Mouse (Mus musculus) megakaryocyte, embryonic 14.5 days (primary cell): ENCODE results near the gene Atf6. TPM values are rescaled to one million over a fixed set of nuclear protein-coding genes. Genes with fewer than 3 reads are reported as not detected.

Experiments
- H3K27me3 ChIP-seq: replicated peaks from 2 replicates; pipeline ENCODE3; 2012; ENCODE audit warnings: inconsistent platforms
- H3K36me3 ChIP-seq: replicated peaks from 2 replicates; pipeline ENCODE3; 2012; ENCODE audit warnings: low read length, inconsistent platforms, mixed read lengths
- H3K4me1 ChIP-seq: 2 replicates; pipeline ENCODE4 v1.6.1; 2012; ENCODE audit warnings: inconsistent platforms
- H3K4me3 ChIP-seq: replicated peaks from 2 replicates; pipeline ENCODE3; 2012; ENCODE audit warnings: moderate library complexity, mild to moderate bottlenecking, inconsistent platforms
- H3K9me3 ChIP-seq: 2 replicates; pipeline ENCODE4 v1.6.1; 2012; ENCODE audit warnings: inconsistent platforms
- FLI1 ChIP-seq: IDR thresholded peaks from 2 replicates; pipeline ENCODE4 v1.6.1; 2012; ENCODE audit warnings: low read length, inconsistent platforms, mixed read lengths
- GATA1 ChIP-seq: IDR thresholded peaks from 3 replicates; pipeline ENCODE4 v1.6.1; 2012; ENCODE audit warnings: mixed read lengths, low read length, inconsistent platforms, borderline replicate concordance
- polyA plus RNA-seq: library from polyadenylated mRNA; stranded (reverse); fragments of >175 nt; gene quantifications from 2 replicates; pipeline ENCODE4 v1.2.3, GENCODE M21; 2012; ENCODE audit warnings: low replicate concordance; ENCODE audit not compliant: insufficient read depth

Atf6 gene
- polyA plus RNA-seq: 3.1 and 4.8 TPM in 2 replicates

- H3K4me3 ChIP-seq: peak within 1 kb of the TSS; percentile 95
- peaks cover 42% of the 10 kb centered on the region for H3K4me1 ChIP-seq
- peaks cover 22% of the 10 kb centered on the region for H3K36me3 ChIP-seq
- no peaks in the 10 kb centered on the region for H3K9me3 ChIP-seq
- no peaks in the 10 kb centered on the region for H3K27me3 ChIP-seq
- no peak for TF ChIP-seq GATA1
- no peak for TF ChIP-seq FLI1
Observed at GRCm38 (mm10) chr1:170867691-170868105, at the start of gene Atf6. Gene Atf6 (minus strand): TSS chr1:170867771.

GRCm38 (mm10) chr1:170915657-170916056 lies 48.1 kb upstream of the Atf6 start:
- no peak overlapping the region for H3K4me3 ChIP-seq
- no peak for TF ChIP-seq GATA1
- no peak for TF ChIP-seq FLI1
- peaks cover 21% of the 10 kb centered on the region for H3K4me1 ChIP-seq
- H3K9me3 ChIP-seq: peaks cover 8% of the 10 kb centered on the region
- H3K27me3 ChIP-seq: peaks cover 44% of the 10 kb centered on the region
- no peaks in the 10 kb centered on the region for H3K36me3 ChIP-seq

- TF ChIP-seq GATA1: no peak
- no peak for TF ChIP-seq FLI1
- H3K4me3 ChIP-seq: peak within 1 kb of the TSS; percentile 70
- peaks cover 59% of the 10 kb centered on the region for H3K27me3 ChIP-seq
- H3K9me3 ChIP-seq: peaks cover 8% of the 10 kb centered on the region
- no peaks in the 10 kb centered on the region for H3K36me3 ChIP-seq
- H3K4me1 ChIP-seq: peaks cover 28% of the 10 kb centered on the region
Observed at GRCm38 (mm10) chr1:170912891-170913615, 45.5 kb upstream of the Atf6 start, which contains the start of gene Fcrlb. Gene Fcrlb (minus strand): TSS chr1:170912941.

GRCm38 (mm10) chr1:170911907-170912660 lies 44.5 kb upstream of the Atf6 start:
- peaks cover 37% of the 10 kb centered on the region for H3K4me1 ChIP-seq
- peaks cover 68% of the 10 kb centered on the region for H3K27me3 ChIP-seq

GRCm38 (mm10) chr1:170908341-170908740 lies 40.8 kb upstream of the Atf6 start:
- H3K4me1 ChIP-seq: peaks cover 39% of the 10 kb centered on the region
- no peak for TF ChIP-seq GATA1
- no peak for TF ChIP-seq FLI1
- no peaks in the 10 kb centered on the region for H3K36me3 ChIP-seq
- H3K9me3 ChIP-seq: no peaks in the 10 kb centered on the region
- H3K4me3 ChIP-seq: peak overlapping the region; percentile 90
- H3K27me3 ChIP-seq: peaks cover 66% of the 10 kb centered on the region

More at GRCm38 (mm10) chr1:170911907-170912660, 44.5 kb upstream of the Atf6 start:
- H3K36me3 ChIP-seq: no peaks in the 10 kb centered on the region
- peaks cover 8% of the 10 kb centered on the region for H3K9me3 ChIP-seq
- no peak for TF ChIP-seq GATA1
- no peak for TF ChIP-seq FLI1
- H3K4me3 ChIP-seq: peak overlapping the region; percentile 70

GRCm38 (mm10) chr1:170907456-170908191 lies 40.1 kb upstream of the Atf6 start:
- Histone ChIP-seq H3K36me3 (no peaks in the 10 kb centered on the region), H3K4me1 (peaks cover 35% of the 10 kb centered on the region), H3K4me3 (peak overlapping the region; percentile 90), H3K9me3 (no peaks in the 10 kb centered on the region), H3K27me3 (peaks cover 64% of the 10 kb centered on the region)
- TF ChIP-seq GATA1: no peak
- TF ChIP-seq FLI1: no peak

GRCm38 (mm10) chr1:170907111-170907455 lies 39.5 kb upstream of the Atf6 start:
- Histone ChIP-seq H3K36me3 (no peaks in the 10 kb centered on the region), H3K4me3 (peak overlapping the region; percentile 90), H3K4me1 (peaks cover 32% of the 10 kb centered on the region), H3K9me3 (no peaks in the 10 kb centered on the region), H3K27me3 (peaks cover 62% of the 10 kb centered on the region)
- no peak for TF ChIP-seq GATA1
- no peak for TF ChIP-seq FLI1

- Histone ChIP-seq H3K4me3 (no peak overlapping the region), H3K9me3 (no peaks in the 10 kb centered on the region), H3K27me3 (peaks cover 45% of the 10 kb centered on the region), H3K4me1 (peaks cover 34% of the 10 kb centered on the region), H3K36me3 (no peaks in the 10 kb centered on the region)
- no peak for TF ChIP-seq GATA1
- TF ChIP-seq FLI1: no peak
Observed at GRCm38 (mm10) chr1:170903485-170903884, 35.9 kb upstream of the Atf6 start.

GRCm38 (mm10) chr1:170901536-170902238 lies 34.1 kb upstream of the Atf6 start:
- H3K9me3 ChIP-seq: no peaks in the 10 kb centered on the region
- no peaks in the 10 kb centered on the region for H3K36me3 ChIP-seq
- no peak overlapping the region for H3K4me3 ChIP-seq
- TF ChIP-seq FLI1 (no peak), GATA1 (no peak)
- H3K27me3 ChIP-seq: peaks cover 38% of the 10 kb centered on the region
- peaks cover 30% of the 10 kb centered on the region for H3K4me1 ChIP-seq
